Mouse (Mus musculus) limb, embryonic 14.5 days (tissue): ENCODE measurements at regions not wholly inside any gene's neighbourhood (a gene's known extent, or its start where the extent isn't known, plus 50 kb on each side); places are given as distances from the start of the nearest gene placed in this dataset.
A peak's percentile ranks its signal among the peaks of the same experiment; 100 is the strongest.

Experiments used
- ATAC-seq: fragments of 200-750 bp; cut with Nextera tagmentation; 2 replicates; pipeline ENCODE4 v1.8.0; 2017; ENCODE audit warnings: low read depth, moderate number of reproducible peaks, moderate TSS enrichment; ENCODE audit not compliant: low FRiP score
- DNase-seq: peaks from one replicate; pipeline ENCODE4 v3.0.0-alpha.2; 2015; ENCODE audit warnings: low spot score
- H3K27ac ChIP-seq: fragments of 300-500 bp; sonication (generic); replicated peaks from 2 replicates; pipeline ENCODE4 v1.5.1; 2014; ENCODE audit warnings: low read depth, mild to moderate bottlenecking, low read length, moderate library complexity, mixed read lengths
- H3K27me3 ChIP-seq: fragments of 300-500 bp; sonication (generic); 2 replicates; pipeline ENCODE4 v1.6.1; 2014; ENCODE audit warnings: low read length, mixed read lengths; ENCODE audit not compliant: control insufficient read depth, insufficient read depth
- H3K36me3 ChIP-seq: fragments of 300-500 bp; sonication (generic); 2 replicates; pipeline ENCODE4 v1.6.1; 2014; ENCODE audit warnings: mild to moderate bottlenecking, low read length, moderate library complexity, mixed read lengths; ENCODE audit not compliant: control insufficient read depth, insufficient read depth
- H3K4me1 ChIP-seq: fragments of 300-500 bp; sonication (generic); 2 replicates; pipeline ENCODE4 v1.6.1; 2014; ENCODE audit warnings: antibody characterized with exemption, low read length, mixed read lengths; ENCODE audit not compliant: control insufficient read depth, insufficient read depth
- H3K4me2 ChIP-seq: fragments of 300-500 bp; sonication (generic); replicated peaks from 2 replicates; pipeline ENCODE4 v1.6.1; 2014; ENCODE audit warnings: low read depth, mild to moderate bottlenecking, low read length, moderate library complexity; ENCODE audit not compliant: severe bottlenecking
- H3K4me3 ChIP-seq: fragments of 300-500 bp; sonication (generic); replicated peaks from 2 replicates; pipeline ENCODE4 v1.5.1; 2014; ENCODE audit warnings: low read length
- H3K9ac ChIP-seq: fragments of 300-500 bp; sonication (generic); 2 replicates; pipeline ENCODE4 v1.6.1; 2014; ENCODE audit warnings: mild to moderate bottlenecking, low read depth, low read length, moderate library complexity; ENCODE audit not compliant: severe bottlenecking
- H3K9me3 ChIP-seq: fragments of 300-500 bp; sonication (generic); 2 replicates; pipeline ENCODE4 v1.6.1; 2016; ENCODE audit warnings: low read length; ENCODE audit not compliant: control insufficient read depth
- POLR2A ChIP-seq: fragments of 200-500 bp; IDR thresholded peaks from 2 replicates; pipeline ENCODE4 v1.8.0; 2012; ENCODE audit warnings: inconsistent platforms, mild to moderate bottlenecking, moderate library complexity, borderline replicate concordance; ENCODE audit not compliant: insufficient read depth, insufficient read length; ENCODE audit errors: extremely low read depth
- WGBS: fragments of 180-500 bp; shearing (Covaris S2); extraction: QIAGEN DNeasy Blood & Tissue Kit; methylation state at CpG from one replicate; pipeline ENCODE4 v1.1.7; 2014; 5-methylcytosine and 5-hydroxymethylcytosine counted together

- no peaks in the 10 kb centered on the region for H3K27me3 ChIP-seq
- WGBS, result 64% methylated on average over 2 of the region's 2 CpGs
These were observed 89.3 kb downstream of the Fam161a start for GRCm38 (mm10) chr11:23096451-23097222.

GRCm38 (mm10) chr11:23097223-23097490 is 89.8 kb downstream of the Fam161a start:
- Histone ChIP-seq H3K36me3 (no peaks in the 10 kb centered on the region), H3K27me3 (no peaks in the 10 kb centered on the region), H3K4me3 (no peak overlapping the region), H3K27ac (no peak overlapping the region), H3K4me2 (no peak overlapping the region), H3K4me1 (no peaks in the 10 kb centered on the region), H3K9me3 (no peaks in the 10 kb centered on the region), H3K9ac (no peak overlapping the region)
- 90% methylated on average over 2 of the region's 2 CpGs for WGBS
- DNase-seq (no peak), ATAC-seq (no peak)
- no peak for TF ChIP-seq POLR2A

More at GRCm38 (mm10) chr11:23096451-23097222, 89.3 kb downstream of the Fam161a start:
- H3K9me3 ChIP-seq, result no peaks in the 10 kb centered on the region
- TF ChIP-seq POLR2A, result no peak
- H3K4me2 ChIP-seq, result no peak overlapping the region
- H3K4me3 ChIP-seq, result no peak overlapping the region
- no peak overlapping the region for H3K9ac ChIP-seq
- ATAC-seq (no peak), DNase-seq (no peak)
- H3K4me1 ChIP-seq, result no peaks in the 10 kb centered on the region
- H3K27ac ChIP-seq, result no peak overlapping the region
- no peaks in the 10 kb centered on the region for H3K36me3 ChIP-seq

GRCm38 (mm10) chr11:23114636-23115035 is 107.3 kb downstream of the Fam161a start:
- H3K27ac ChIP-seq, result no peak overlapping the region
- H3K9me3 ChIP-seq, result no peaks in the 10 kb centered on the region
- no peaks in the 10 kb centered on the region for H3K36me3 ChIP-seq
- WGBS, result 74% methylated on average over 9 of the region's 9 CpGs
- ATAC-seq, result no peak
- no peak overlapping the region for H3K4me3 ChIP-seq
- no peaks in the 10 kb centered on the region for H3K4me1 ChIP-seq
- no peak overlapping the region for H3K9ac ChIP-seq
- DNase-seq, result no peak
- H3K27me3 ChIP-seq, result no peaks in the 10 kb centered on the region
- TF ChIP-seq POLR2A, result no peak
- H3K4me2 ChIP-seq, result no peak overlapping the region

GRCm38 (mm10) chr11:23120533-23121210 is 113.3 kb downstream of the Fam161a start:
- Histone ChIP-seq H3K9me3 (no peaks in the 10 kb centered on the region), H3K27ac (no peak overlapping the region), H3K27me3 (no peaks in the 10 kb centered on the region), H3K4me1 (no peaks in the 10 kb centered on the region; the same call in 1 of the 2 replicates), H3K4me2 (no peak overlapping the region), H3K9ac (no peak overlapping the region), H3K4me3 (no peak overlapping the region), H3K36me3 (no peaks in the 10 kb centered on the region)
- DNase-seq (no peak), ATAC-seq (no peak)
- 84% methylated on average over 11 of the region's 11 CpGs for WGBS
- TF ChIP-seq POLR2A, result no peak

- Histone ChIP-seq H3K36me3 (no peaks in the 10 kb centered on the region), H3K9ac (peak overlapping the region; percentile 40; the same call in 1 of the 2 replicates), H3K4me3 (peak overlapping the region; percentile 32), H3K27me3 (no peaks in the 10 kb centered on the region), H3K4me1 (no peaks in the 10 kb centered on the region; the same call in 1 of the 2 replicates), H3K9me3 (no peaks in the 10 kb centered on the region), H3K27ac (no peak overlapping the region), H3K4me2 (peak overlapping the region; percentile 65)
- peak; percentile 75 for DNase-seq
- WGBS, result 2% methylated on average over 24 of the region's 25 CpGs
- no peak for TF ChIP-seq POLR2A
- ATAC-seq, result peak; percentile 93
These were observed 117.0 kb downstream of the Fam161a start for GRCm38 (mm10) chr11:23124198-23124951.
